Mouse (Mus musculus): ENCODE data around the gene Abhd4. TPM values are rescaled to one million over a fixed set of nuclear protein-coding genes. Genes with fewer than 3 reads are reported as not detected.

The Abhd4 gene
- polyA plus RNA-seq, 1 experiment = 65.9 TPM

DNA sequence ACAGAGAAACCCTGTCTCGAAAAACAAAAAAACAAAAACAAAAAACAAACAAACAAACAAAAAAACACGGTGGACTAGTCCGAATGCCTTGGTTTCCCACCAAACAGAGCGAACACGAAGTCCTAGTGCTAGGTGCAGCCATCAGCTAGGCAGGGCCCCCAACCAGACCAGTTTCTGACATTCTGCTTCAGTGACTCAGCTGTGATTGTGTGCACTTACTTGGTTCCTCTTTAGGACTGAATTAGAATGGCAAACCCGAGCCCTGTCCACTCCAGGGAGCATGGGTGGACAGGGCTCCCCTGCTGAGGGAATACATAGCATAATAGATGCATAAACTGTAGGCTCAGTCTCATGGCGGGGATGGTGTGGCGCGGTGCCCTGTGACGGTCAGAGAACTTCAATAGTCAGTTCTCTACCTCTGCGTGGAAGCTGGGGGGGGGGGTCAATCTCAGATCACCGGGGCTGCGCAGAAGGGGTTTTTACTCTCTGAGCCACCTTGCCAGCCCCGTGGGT lies 23.3 kb upstream of the Abhd4 start:
- Histone ChIP-seq H3K79me2 (ENCODE audit: control insufficient read depth, insufficient read depth) (no peaks in the 10 kb centered on the region), H3K4me3 (no peak overlapping the region), H3ac (ENCODE audit: control insufficient read depth, insufficient read length) (no peak overlapping the region), H3K27me3 (ENCODE audit: control insufficient read depth, insufficient read depth, insufficient read length) (no peaks in the 10 kb centered on the region), H3K36me3 (ENCODE audit: control insufficient read depth, insufficient read depth) (no peaks in the 10 kb centered on the region), H3K4me2 (ENCODE audit: low read depth) (no peak overlapping the region)
- TF ChIP-seq POLR2AphosphoS2 (IDR thresholded peaks at IDR 0.05; ENCODE audit: insufficient read length, low read depth) (no peak), MAX (IDR thresholded peaks at IDR 0.05; ENCODE audit: low read depth) (no peak)

DNA sequence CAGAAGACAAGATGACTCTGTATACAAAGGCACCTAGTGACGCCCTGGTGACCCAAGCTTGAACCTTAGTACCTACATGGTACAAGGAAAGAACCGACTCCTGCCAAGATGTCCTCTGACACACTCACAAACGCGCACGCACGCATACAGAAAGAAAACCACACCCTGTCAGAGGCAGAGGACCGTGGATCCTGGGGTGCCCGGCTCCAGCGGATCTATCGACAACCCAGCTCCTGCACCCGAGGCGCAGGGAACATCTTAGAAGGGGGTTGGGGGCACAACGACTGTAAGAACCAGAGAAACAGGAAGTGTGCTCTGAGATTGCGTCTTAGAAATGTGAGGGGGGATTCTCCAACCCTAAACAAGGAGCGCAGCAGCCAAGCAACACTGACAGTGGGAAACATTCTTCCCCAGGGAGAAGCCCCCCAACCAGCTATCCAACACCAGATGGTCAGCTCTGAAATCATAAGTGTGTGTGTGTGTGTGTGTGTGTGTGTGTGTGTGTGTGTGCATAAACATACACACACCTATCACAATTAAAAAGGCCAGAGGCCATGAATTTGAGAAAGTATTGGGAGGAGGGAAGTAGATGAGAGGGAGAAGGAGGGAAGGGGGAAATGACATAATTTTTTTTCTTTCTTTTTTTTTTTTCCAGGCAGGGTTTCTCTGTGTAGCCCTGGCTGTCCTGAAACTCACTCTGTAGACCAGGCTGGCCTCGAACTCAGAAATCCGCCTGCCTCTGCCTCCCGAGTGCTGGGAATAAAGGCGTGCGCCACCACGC lies 22.6 kb upstream of the Abhd4 start:
- Histone ChIP-seq H3ac (ENCODE audit: control insufficient read depth, insufficient read length) (no peak overlapping the region), H3K4me3 (no peak overlapping the region)
- no peak for TF ChIP-seq E2F4 (IDR thresholded peaks at IDR 0.05; ENCODE audit: insufficient read depth)

DNA sequence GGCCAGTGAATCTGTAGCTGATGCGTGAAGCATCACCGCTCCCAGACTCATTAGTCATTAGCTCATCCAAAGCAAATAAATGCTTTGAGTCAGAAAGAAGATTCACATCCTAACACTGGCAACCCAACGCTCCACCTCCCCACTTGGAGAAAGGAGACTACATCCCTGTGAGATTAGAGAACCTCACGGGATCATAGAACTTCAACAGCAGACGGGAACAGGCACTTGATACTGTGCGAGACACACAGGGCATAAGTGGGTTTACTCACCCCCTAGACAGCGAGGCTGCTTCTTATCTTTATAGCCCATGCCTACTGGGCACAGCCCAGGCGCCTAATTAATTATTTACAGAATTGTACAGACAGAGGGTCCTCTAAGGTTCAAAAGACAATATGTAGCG lies 21.8 kb upstream of the Abhd4 start:
- Histone ChIP-seq H3K4me3 (no peak overlapping the region), H3K36me3 (ENCODE audit: control insufficient read depth, insufficient read depth) (no peaks in the 10 kb centered on the region), H3K27me3 (ENCODE audit: control insufficient read depth, insufficient read depth, insufficient read length) (no peaks in the 10 kb centered on the region), H3K4me2 (ENCODE audit: low read depth) (no peak overlapping the region), H3ac (ENCODE audit: control insufficient read depth, insufficient read length) (no peak overlapping the region), H3K79me2 (ENCODE audit: control insufficient read depth, insufficient read depth) (peaks cover 3% of the 10 kb centered on the region)
- TF ChIP-seq MAX (IDR thresholded peaks at IDR 0.05; ENCODE audit: low read depth) (no peak), CEBPB (IDR thresholded peaks at IDR 0.05; ENCODE audit: insufficient read depth, poor library complexity, severe bottlenecking) (no peak), TCF3 (IDR thresholded peaks at IDR 0.05; ENCODE audit: insufficient read length, low read depth) (no peak)

More for the DNA sequence above, 22.6 kb upstream of the Abhd4 start:
- no peaks in the 10 kb centered on the region for H3K36me3 ChIP-seq (ENCODE audit: control insufficient read depth, insufficient read depth)
- H3K27me3 ChIP-seq (ENCODE audit: control insufficient read depth, insufficient read depth, insufficient read length) = no peaks in the 10 kb centered on the region
- H3K4me2 ChIP-seq (ENCODE audit: low read depth) = no peak overlapping the region
- H3K79me2 ChIP-seq (ENCODE audit: control insufficient read depth, insufficient read depth) = no peaks in the 10 kb centered on the region

GRCm38 (mm10) chr14:54232811-54233558 lies 21.0 kb upstream of the Abhd4 start:
- TF ChIP-seq TCF3 (IDR thresholded peaks at IDR 0.05; ENCODE audit: insufficient read length, low read depth) = no peak
- no peak for TF ChIP-seq MAX (IDR thresholded peaks at IDR 0.05; ENCODE audit: low read depth)
- no peak for TF ChIP-seq MYOD1 (IDR thresholded peaks at IDR 0.05; ENCODE audit: control insufficient read depth in 1 of 3, insufficient read length in 2 of 3, low read depth in 2 of 3)
- no peak for TF ChIP-seq E2F4 (IDR thresholded peaks at IDR 0.05; ENCODE audit: insufficient read depth)
- no peak for TF ChIP-seq SRF (IDR thresholded peaks at IDR 0.05; ENCODE audit: control insufficient read depth, insufficient read length, low read depth)
- TF ChIP-seq TCF12 (IDR thresholded peaks at IDR 0.05; ENCODE audit: insufficient read depth, poor library complexity, severe bottlenecking) = no peak
- TF ChIP-seq MYOG (IDR thresholded peaks at IDR 0.05; ENCODE audit: control insufficient read depth in 1 of 3, insufficient read depth in 1 of 3, insufficient read length in 2 of 3, low read depth in 2 of 3) = no peak
- no peak for TF ChIP-seq CEBPB (IDR thresholded peaks at IDR 0.05; ENCODE audit: insufficient read depth, poor library complexity, severe bottlenecking)
- no peak for TF ChIP-seq USF1 (IDR thresholded peaks at IDR 0.05; ENCODE audit: low read depth)
- TF ChIP-seq POLR2A (IDR thresholded peaks at IDR 0.05; ENCODE audit: insufficient read length, low read depth) = no peak
- no peak for TF ChIP-seq REST (IDR thresholded peaks at IDR 0.05; ENCODE audit: insufficient read depth, insufficient read length)
- Histone ChIP-seq H3K4me2 (ENCODE audit: low read depth) (peak overlapping the region; percentile 45), H3K27me3 (ENCODE audit: control insufficient read depth, insufficient read depth, insufficient read length) (no peaks in the 10 kb centered on the region), H3ac (ENCODE audit: control insufficient read depth, insufficient read length) (no peak overlapping the region), H3K79me2 (ENCODE audit: control insufficient read depth, insufficient read depth) (peaks cover 3% of the 10 kb centered on the region), H3K36me3 (ENCODE audit: control insufficient read depth, insufficient read depth) (no peaks in the 10 kb centered on the region), H3K4me3 (no peak overlapping the region)

- Histone ChIP-seq H3ac (ENCODE audit: control insufficient read depth, insufficient read length) (no peak overlapping the region), H3K4me2 (ENCODE audit: low read depth) (no peak overlapping the region), H3K4me3 (no peak overlapping the region), H3K36me3 (ENCODE audit: control insufficient read depth, insufficient read depth) (no peaks in the 10 kb centered on the region), H3K79me2 (ENCODE audit: control insufficient read depth, insufficient read depth) (peaks cover 3% of the 10 kb centered on the region), H3K27me3 (ENCODE audit: control insufficient read depth, insufficient read depth, insufficient read length) (no peaks in the 10 kb centered on the region)
- TF ChIP-seq POLR2A (IDR thresholded peaks at IDR 0.05; ENCODE audit: insufficient read length, low read depth) (no peak), MYOD1 (IDR thresholded peaks at IDR 0.05; ENCODE audit: control insufficient read depth in 1 of 3, insufficient read length in 2 of 3, low read depth in 2 of 3) (no peak), TCF12 (IDR thresholded peaks at IDR 0.05; ENCODE audit: insufficient read depth, poor library complexity, severe bottlenecking) (no peak), E2F4 (IDR thresholded peaks at IDR 0.05; ENCODE audit: insufficient read depth) (no peak), REST (IDR thresholded peaks at IDR 0.05; ENCODE audit: insufficient read depth, insufficient read length) (no peak), SRF (IDR thresholded peaks at IDR 0.05; ENCODE audit: control insufficient read depth, insufficient read length, low read depth) (no peak), POLR2AphosphoS2 (IDR thresholded peaks at IDR 0.05; ENCODE audit: insufficient read length, low read depth) (no peak), TCF3 (IDR thresholded peaks at IDR 0.05; ENCODE audit: insufficient read length, low read depth) (no peak), USF1 (IDR thresholded peaks at IDR 0.05; ENCODE audit: low read depth) (no peak), MAX (IDR thresholded peaks at IDR 0.05; ENCODE audit: low read depth) (no peak), MYOG (IDR thresholded peaks at IDR 0.05; ENCODE audit: control insufficient read depth in 1 of 3, insufficient read depth in 1 of 3, insufficient read length in 2 of 3, low read depth in 2 of 3) (no peak), CEBPB (IDR thresholded peaks at IDR 0.05; ENCODE audit: insufficient read depth, poor library complexity, severe bottlenecking) (no peak)
These were observed 20.3 kb upstream of the Abhd4 start for GRCm38 (mm10) chr14:54233559-54234143.

All from myocyte (in vitro differentiated cells).